Mouse (Mus musculus) stomach, postnatal 0 days (tissue): Measurements from ENCODE around the gene Fbln1.

ENCODE experiments used
- CTCF ChIP-seq: IDR thresholded peaks from 2 replicates; pipeline ENCODE4 v1.5.1; 2016; ENCODE audit warnings: antibody characterized with exemption, low read depth, mild to moderate bottlenecking, moderate library complexity
- EP300 ChIP-seq: optimal IDR thresholded peaks from 2 replicates; pipeline ENCODE3; 2016; ENCODE audit warnings: antibody characterized with exemption

DNA sequence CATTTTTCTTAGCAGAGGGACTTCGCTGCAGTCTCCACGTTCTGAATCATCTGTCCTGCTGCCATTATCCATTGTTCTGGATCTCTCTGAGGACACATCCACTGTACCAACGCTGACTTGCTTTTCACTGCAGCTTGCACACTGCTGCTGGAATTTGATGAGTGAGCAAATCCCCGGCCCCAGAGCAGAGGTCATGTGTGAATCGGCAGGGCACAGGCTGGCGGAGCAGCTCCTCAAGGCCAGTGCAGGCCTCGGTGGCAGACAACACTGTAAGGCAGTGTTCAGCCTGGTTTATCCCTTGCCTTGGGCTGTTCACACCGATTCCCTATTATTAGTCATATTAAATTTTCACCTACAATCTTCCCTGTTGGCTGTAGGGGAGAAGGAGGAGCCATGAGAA lies 89.8 kb downstream of the Fbln1 start:
- TF ChIP-seq EP300, result no peak
- TF ChIP-seq CTCF, result no peak
